Mouse (Mus musculus) spleen, postnatal 10 days (tissue): ENCODE measurements around the gene Olfr813.
"Not testable (repeated sequence)": the region's sequence is repeated elsewhere in the genome, so short reads cannot be mapped to it uniquely, and the experiment has no call there.

Source experiments
- DNase-seq, 2 experiments: peaks; one replicate each; pipeline ENCODE4 v3.0.0; 2021 to 2022; ENCODE audit warnings: low spot score in 2 of 2

Olfr813 gene

DNA sequence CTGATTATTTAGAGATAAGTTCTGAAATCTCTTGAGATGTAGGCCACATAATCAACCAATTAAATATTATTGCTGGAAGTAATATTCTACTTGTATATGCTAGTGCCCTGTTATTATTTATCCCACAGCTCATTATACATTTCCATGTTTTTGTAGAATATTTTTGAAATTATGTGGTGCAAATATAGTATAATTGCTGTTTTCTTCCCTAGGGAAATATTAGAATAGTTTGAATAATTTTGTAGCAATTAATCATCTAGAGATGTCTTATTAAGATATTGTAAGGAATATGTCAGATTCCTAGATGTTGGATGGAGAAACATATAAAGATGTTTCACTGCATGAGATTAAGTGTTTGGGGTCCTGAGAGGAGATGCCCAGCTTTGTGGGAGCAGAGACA is at the start of gene Olfr813:
Gene Olfr813, plus strand, starts transcription at position 301 of the 400 bp plus-strand sequence.
- no peak for DNase-seq

DNA sequence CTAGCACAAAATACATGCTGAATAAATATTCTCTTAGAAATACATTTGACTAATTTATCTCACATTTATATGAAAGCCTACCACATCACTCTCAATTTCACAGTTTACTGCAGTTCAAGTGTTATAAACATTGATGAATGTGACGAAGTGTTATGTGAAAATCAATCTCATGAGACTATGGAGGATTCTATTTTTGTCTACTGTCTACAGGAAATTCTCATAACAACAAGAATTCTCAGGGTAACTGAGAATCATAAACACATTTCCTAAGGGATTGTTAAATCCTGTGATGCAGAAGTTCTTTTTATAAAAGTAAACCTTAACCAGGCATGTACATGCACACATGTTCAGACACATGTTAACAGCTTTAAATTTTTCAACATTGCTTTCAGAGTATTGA is 9.2 kb upstream of the Olfr813 start, which contains the start of gene Olfr812:
Gene Olfr812, minus strand, starts transcription at position 101 of the 400 bp plus-strand sequence.
- no peak for DNase-seq

GRCm38 (mm10) chr10:129847343-129847742 is 7.8 kb upstream of the Olfr813 start:
- no peak for DNase-seq

DNA sequence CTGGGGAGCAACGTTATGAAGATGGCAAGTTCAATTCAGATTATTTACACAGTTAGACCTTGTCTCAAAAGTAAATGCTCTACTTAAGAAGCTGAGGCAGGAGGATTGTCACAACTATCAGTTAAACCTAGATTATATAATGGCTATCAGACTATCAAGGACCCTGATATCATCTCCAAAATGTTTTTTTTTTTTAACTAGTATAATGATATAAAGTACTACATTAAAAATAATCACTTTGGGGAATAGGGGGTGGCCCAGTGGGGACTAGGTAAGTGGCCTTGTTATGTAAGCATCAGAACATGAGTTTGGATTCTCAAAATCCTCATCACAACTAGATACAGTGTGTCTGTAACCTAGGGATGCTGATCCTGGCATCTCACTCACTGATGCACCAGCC is 24.6 kb downstream of the Olfr813 start, which contains the start of gene Olfr814:
Gene Olfr814, minus strand, starts transcription at position 101 of the 400 bp plus-strand sequence.
- DNase-seq = not testable (repeated sequence)

- DNase-seq = not testable (repeated sequence)
These were observed 30.3 kb downstream of the Olfr813 start for GRCm38 (mm10) chr10:129885496-129885895.

DNA sequence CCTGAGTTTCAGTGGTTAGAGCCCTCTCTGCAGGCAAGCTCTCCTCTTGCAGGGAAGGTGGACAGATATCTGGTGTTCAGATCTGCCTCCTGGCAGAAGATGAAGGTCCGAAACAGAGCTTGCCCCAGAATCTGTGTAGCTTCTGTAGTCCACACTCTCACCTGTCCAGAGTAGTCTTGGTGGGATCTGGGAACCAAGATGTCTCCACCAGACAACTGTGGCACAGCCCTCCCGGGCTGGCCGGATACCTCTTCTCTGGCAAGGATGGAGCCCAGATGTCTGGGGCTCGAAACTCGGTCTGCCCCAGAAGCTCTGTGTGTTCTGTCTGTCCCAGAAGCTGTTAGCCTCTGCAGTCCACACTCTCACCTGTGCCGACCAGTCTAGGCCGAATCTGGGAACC is 30.8 kb downstream of the Olfr813 start:
- no peak for DNase-seq

DNA sequence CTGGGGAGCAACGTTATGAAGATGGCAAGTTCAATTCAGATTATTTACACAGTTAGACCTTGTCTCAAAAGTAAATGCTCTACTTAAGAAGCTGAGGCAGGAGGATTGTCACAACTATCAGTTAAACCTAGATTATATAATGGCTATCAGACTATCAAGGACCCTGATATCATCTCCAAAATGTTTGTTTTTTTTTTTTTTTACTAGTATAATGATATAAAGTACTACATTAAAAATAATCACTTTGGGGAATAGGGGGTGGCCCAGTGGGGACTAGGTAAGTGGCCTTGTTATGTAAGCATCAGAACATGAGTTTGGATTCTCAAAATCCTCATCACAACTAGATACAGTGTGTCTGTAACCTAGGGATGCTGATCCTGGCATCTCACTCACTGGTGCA is 50.6 kb downstream of the Olfr813 start, which contains the start of gene Olfr815:
Gene Olfr815, minus strand, starts transcription at position 101 of the 400 bp plus-strand sequence.
- not testable (repeated sequence) for DNase-seq
